Mouse (Mus musculus) right cerebral cortex, adult 18-20 months (tissue): ENCODE measurements around the gene Tsr2.

ENCODE experiments used
- DNase-seq: peaks from one replicate; pipeline ENCODE4 v3.0.0; 2022; ENCODE audit warnings: mixed read lengths

The Tsr2 gene

DNA sequence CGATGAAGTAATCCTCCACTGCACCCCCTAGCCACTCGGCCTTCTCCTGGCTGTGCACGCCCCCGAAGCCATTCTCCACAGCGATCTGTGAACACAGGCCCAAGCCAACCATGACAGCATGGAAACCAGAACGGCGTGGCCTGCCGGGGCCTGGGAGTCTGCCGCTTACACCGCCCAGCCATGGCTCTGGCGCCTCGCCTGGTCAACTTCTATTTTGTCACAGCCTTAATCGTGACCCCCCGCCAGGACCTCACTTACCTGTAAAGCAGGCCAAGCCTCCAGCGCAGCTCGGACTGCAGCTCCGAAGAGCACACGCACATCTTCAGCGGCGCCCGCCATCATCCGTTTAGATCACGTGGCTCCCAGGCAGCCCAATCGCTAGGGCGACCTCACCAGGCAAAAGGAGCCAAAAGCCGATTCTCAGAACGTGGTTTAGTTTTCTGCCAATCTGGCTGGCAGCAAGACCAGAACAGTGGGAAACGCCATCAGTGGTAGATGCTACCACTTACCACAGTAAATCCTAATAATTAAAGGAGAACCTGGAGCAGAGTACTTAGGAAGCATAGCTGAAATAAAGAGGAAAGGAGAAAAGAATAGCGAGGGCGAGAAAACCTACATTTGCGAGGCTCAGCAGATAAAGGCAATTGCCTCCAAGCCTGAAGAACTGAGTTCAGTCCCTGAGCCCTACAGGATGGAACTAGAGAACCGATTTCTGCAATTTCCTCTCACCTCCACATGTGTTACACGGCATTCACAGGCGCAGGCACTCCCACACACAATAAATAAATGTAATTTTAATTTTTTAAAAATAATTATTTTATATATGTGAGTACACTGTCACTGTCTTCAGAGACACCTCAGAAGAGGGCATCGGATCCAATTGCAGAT lies at the start of gene Tsr2:
Tsr2 (minus strand) TSS at position 373 of the 888 bp plus-strand sequence.
- peak; percentile 80 for DNase-seq

DNA sequence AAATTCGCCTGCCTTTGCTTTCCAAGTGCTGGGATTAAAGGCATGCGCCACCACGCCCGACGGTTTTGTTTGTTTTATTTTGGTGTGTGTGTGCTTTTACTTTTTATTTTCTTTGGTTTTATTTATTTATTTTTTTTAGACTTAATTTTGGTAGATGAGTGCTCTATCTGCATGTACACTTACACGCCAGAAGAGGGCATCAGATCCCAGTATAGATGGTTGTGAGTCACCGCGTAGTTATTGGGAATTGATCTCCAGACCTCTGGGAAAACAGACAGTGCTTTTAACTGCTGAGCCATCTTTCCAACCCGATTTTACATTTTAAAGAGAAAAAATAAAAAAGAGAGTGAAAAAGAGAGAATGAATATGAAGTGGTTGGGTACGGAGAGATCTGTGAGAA lies 36.4 kb upstream of the Tsr2 start:
- DNase-seq: peak; percentile 1

DNA sequence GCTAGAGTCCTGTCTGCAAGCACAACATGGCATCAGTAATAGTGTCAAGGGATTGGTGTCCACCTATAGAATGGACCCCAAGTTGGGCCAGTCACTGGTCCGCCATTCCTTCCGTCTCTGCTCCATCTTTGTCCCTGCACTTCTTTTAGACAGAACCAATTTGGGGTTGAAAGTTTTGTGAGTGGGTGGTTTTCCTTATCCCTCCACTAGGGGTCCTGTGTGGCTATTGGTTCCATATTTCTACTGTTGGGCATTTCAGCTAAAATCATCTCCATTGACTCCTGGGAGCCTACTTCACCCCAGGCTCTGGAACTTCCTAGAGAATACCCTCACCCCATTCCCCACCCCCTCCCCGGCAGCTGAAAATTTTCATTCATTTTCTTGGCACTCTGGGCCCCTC lies 34.1 kb upstream of the Tsr2 start:
- no peak for DNase-seq

DNA sequence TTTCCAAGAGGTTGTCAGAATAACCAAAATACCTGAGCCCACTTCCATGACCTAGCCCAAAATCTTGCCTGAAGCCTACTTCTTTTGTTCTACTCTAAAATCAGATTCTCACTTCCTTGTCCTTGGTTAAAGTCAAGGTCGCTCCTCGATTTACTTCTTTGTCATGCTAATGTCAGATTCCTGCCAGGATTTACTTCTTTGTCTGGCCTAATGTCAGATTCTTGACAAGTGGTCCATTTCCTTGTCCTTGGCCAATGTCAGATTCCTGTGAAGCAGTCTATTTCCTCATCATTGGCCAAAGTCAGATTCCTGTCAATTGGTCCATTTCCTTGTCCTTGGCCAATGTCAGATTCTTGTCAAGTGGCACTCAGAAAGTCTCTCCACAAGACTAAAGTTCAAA lies 27.6 kb upstream of the Tsr2 start:
- no peak for DNase-seq

DNA sequence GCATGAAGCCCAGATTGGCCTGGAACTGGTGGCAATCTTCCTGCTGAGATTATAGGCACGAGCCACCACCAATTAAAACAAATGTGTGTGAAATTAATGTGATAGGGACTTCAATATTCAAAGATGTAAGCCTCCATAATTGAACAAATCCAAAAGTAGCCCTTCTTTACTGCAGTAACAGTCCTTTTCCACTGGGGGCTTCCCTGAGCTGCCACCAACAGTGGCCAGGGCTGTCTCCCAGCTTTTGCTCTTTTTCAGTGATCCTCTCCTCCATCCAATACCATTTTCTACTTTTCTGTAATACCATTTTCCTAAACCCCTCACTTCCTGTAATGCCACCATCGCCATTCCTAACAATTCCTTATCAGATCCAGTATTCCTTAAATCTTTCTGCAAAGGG lies 21.1 kb upstream of the Tsr2 start:
- DNase-seq: peak; percentile 1

DNA sequence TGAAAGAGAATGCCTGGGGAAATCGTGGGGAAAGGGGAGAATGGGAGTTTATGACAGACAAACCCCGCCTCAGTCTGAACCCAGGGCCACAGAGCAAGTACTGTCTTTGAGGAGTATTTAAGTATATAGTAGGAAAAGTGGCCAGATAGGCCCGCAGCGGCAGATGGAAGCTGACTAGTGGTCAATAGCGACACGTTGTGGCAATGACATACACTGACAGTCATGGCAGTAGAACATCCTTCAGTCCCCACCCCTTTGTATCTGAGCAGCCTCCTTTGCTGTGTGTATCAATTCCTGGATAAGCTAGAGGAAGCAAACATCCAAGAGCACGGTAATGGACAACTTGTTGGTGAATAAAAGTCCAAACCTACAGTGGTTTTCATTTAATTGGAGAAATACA lies 20.5 kb upstream of the Tsr2 start:
- peak; percentile 9 for DNase-seq

DNA sequence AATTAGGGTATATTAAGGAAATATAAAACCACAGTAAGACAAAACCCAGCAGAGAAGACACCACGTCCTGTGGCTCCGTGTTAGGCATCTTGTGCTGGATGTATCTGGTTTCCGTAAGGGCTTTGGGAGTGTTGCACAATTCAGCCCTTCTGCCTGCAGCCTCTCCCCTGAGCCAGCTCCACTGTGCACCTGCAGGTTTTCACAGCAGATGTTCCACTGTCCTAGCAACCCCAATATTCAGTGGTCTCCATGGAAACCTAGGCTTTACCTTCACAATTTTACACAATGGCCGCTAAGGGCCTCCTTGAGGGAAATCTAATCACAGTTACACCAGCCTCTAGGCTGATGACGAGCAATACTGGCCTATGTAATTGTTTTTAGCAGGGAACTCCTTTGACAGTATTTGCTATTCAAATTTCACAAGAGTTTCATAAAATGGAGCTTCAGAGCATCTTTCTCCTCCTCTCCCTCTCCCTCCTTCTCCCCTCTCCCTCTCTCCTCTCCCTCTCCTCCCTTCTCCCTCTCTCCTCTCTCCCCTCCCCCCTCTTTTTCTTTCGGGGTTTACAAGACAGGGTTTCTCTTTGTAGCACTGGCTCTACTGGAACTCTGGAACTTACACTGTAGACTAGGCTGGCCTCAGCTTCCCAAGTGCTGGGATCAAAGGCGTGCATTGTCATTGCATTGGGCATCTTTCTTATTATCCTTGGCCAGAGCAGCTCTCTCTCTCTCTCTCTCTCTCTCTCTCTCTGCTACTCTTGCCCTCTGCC lies 11.1 kb upstream of the Tsr2 start:
- no peak for DNase-seq

DNA sequence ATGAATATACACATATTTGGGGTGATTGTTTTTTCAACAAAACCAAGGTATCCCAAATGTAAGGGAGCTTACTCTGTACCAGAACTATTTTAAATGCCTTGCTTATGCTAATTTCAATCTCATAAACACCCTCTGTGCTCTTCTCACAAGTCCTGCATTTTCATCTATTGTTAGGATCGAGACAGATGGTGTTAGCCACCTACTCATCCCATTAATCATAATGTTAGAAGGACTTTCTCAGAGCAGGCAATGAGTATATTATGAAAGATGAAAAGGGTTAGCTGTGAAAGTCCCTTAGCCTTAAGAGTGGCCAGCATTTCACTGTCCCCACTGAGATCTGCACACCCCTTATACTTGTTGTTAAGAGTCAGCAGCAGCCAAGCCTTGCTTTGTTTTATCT lies 8.9 kb downstream of the Tsr2 start:
- peak; percentile 28 for DNase-seq

DNA sequence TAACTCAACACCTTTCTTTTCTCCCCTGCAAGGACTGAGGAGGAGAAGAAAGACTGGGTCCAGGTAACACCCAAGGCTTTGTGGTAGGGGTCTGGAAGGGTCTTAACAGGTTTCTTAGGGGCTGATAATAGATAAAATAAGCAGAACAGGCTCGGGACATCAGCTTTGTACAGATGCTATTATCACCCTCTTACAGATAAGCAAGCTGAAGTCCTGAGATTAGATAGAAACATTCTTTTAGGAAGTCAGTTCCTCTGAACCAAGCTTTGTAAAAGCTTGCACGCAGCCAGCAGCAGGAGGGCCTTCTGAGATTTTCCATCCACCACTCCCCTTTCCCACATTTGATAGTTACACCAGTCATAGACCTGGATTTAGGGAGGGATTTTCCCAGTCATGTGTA lies 10.7 kb downstream of the Tsr2 start:
- no peak for DNase-seq

DNA sequence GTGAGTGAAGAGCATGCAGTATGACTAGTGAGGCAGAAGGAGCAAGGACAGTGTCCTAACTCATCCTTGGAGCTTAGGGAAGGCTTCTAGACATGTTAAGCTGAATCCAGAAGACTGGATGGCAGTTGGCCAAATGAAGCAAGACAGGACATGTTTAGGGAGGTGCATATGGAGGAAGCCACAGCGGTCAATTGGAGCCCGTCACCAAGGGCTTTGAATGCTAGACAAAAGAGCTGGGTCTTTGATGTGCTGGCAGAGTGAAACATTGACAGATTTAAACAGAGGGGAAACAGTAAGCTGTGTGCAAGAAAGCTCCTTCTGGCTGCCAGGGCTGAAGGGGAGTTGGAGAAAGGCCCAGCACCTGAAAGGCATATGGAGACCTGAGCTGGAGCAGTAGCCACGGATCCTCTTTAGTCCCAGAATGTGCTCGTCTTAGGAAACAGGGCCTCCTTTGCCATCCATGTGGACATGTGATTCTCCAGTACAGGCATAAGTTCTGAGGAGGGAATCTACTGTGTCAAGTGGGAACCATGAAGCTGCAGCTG lies 19.3 kb downstream of the Tsr2 start:
- no peak for DNase-seq

DNA sequence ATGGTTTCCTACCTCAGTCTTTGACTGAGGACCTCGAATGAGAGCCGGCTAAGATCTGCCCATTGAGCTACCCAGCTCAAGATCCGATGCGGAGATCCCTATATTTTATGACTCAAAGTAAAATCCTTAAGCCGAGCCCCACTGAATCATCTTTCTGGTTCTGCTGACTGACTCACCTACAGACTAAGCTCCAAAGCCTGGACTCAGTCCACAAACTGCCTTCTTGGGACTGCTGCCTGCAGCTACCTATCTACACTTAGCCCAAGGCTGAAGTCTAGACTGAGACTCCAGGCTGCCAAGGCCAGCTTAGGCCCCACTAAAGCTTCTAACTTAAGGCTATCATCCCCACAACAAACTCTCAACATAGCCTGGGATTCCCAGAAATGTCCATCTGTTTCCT lies 20.3 kb downstream of the Tsr2 start:
- DNase-seq: no peak

DNA sequence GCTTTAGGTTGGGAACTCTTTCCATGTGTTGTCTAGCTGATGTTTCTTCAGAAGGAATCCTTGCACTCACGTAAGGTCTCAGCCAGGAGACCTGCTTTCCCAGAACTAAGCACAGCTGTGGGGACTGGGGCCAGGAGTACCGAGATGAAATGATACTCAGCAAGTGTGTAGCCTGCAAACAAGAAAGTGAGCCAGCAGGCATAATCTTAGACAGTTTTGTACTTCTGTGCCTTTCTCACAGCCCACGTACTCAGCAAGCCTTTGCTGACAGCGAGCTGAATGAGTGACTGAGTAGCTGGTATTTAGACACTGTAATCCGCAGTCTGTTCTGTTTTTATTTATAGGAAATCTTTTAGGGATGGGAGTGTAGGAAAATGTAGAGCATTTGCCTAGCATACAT lies 28.5 kb downstream of the Tsr2 start:
- DNase-seq: peak; percentile 26

DNA sequence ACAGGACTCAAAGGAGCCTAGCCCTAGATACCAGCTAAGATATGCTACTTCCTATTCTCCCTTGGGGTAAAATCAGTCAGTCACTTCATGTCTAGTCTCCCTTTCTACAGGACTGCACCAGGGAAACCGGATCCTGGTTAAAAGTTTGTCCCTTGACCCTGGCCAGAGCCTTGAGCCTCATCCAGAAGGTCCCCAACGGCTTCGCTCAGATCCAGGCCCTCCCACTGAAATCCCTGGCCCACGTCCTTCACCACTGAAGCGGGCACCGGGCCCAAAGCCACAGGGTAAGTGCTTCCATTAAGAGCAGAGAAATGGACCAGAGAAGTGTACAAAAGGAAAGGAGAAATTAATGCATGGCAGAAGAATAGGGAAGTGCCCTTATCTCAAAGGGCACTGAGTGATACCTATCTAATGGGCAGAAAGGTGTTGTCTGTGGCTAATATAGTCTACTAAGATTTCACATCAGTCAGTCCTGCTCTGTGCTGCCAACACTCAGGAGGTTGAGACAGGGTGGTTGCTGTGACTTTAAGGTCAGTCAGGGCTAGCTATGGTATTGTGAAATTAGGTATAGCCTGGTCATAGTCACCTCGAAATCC lies 30.2 kb downstream of the Tsr2 start:
- no peak for DNase-seq

DNA sequence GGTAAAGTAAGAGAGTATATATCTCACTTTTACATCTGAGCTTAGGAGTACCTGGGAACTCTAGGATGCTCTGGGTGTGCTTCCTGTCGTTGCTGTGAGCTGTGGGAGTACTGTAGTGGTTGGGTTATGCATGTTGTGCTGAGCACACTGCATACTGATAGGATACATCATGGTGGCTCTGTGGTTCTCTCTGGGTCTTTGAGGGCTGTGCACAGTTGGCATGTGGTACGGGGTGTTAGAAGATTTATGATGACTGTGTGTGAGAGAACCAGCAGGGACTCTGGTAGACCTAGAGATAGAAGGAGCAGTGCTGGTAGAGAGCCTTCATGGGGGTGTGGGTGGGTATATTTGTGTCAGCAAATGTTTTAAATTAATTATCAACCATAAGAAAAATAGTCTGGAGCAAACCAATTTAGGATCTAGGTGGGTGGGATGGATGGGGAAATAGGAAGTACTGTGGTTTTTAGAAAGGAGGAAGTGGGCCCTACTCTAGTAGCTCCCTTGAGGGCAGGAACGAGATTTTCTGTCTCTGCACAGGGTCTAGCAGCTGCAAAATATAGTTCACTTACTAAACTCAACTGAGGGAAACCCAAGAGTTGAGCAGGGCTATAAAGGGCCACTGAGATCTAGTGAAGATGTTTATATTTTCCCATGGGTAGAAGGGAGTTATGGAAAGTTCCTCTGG lies 34.6 kb downstream of the Tsr2 start:
- no peak for DNase-seq

DNA sequence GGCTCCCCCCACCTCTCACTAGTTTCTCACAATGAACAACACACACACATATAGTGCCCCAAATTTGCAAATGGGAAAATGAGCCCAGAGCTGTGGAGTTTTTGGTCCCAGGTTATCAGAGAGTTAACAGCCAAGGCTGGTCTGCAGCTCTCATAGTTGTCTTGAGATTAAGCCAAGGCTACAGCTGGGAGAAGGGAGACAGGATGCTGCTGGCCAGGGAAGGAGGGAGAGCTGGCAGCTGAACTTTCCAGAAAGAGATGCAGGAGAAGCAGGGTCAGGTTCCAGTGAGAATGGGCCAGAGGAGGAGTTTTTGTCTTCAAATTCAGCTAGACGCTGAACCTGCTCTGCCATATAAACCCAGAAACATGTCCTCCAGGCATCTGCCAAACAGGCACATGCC lies 37.0 kb downstream of the Tsr2 start:
- DNase-seq: no peak

DNA sequence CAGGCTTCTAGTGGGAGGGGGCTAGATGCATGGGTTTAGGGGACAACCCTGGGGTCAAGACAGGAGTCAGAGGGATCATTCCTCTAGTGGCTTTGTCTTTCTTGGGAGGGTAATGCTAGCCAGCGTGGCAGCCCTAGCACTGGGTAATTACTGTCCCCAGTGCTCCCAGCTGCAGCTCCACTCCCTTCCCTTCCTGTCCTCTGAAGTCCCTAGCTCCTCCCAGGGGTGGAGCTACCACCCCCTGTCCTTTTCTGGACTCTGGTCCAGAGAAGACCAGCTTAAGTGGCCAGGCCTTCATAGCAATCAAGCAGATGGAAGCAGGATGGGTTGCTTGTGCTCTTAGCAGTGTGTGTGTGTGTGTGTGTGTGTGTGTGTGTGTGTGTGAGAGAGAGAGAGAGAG lies 40.8 kb downstream of the Tsr2 start:
- DNase-seq: no peak

DNA sequence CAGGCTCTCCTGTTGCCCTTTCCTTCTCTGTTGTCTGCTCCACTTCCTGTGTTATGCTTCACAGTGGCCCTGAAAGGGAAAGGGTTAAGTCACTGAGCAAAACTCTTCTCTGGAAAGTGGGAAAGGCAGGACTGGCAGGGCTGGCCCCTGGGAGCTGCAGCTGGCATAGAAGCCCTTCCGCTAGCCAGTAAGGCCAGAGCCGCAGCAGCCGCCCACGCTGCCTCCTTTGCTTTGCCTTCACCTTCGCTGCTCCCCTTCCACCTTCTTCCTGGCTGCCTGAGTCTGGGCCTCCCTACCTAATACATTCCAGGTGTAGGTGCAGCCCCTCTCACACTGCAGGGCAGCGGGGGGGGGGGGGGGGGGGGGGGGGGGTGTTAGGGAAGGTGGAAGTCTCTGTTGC lies 41.9 kb downstream of the Tsr2 start:
- DNase-seq: no peak

DNA sequence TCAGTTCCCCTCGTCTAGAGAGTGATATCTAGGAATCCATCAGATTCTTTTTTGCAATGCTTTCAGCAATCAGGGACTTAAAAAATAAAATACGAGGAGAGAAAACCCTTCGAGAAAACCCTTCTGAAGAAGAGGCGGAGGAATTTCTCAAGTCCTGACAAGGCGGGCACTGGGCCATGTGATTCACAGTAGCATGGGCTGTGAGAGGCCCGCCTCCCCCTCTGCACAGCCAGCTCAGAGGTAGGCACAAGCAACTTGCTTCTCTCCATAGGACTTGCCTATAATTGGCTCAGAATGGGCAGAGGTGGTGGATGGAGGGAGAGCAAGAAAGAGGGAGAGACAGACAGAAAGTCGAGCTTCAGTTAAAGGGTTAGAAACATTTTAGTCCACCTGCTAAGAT lies 46.0 kb downstream of the Tsr2 start:
- DNase-seq: peak; percentile 75

DNA sequence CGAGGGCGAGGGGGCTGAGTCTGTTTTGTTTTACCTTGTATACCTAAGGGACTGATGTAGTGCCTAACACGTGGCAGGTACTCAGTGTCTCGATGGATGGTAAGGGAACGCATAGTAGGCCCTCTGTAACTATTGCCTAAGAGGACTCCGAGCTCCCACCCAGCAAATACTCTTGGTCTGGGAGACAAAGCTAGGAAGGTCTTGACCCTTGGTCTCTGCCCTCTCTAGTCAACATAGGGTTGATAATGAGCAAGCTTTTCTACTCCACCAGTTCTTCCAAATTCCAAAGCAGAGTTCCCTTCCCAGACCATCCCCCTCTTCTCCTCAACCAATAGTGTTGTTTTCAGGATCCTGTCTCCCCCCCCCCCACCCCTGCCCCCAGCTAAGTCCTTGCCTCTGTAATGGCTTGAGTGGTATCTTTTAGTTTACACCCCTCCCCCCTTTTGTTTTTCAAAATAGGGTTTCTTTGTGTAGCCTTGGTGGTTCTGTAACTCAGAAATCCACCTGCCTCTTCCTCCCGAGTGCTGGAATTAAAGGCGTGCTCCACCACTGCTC lies 46.6 kb downstream of the Tsr2 start:
- no peak for DNase-seq

DNA sequence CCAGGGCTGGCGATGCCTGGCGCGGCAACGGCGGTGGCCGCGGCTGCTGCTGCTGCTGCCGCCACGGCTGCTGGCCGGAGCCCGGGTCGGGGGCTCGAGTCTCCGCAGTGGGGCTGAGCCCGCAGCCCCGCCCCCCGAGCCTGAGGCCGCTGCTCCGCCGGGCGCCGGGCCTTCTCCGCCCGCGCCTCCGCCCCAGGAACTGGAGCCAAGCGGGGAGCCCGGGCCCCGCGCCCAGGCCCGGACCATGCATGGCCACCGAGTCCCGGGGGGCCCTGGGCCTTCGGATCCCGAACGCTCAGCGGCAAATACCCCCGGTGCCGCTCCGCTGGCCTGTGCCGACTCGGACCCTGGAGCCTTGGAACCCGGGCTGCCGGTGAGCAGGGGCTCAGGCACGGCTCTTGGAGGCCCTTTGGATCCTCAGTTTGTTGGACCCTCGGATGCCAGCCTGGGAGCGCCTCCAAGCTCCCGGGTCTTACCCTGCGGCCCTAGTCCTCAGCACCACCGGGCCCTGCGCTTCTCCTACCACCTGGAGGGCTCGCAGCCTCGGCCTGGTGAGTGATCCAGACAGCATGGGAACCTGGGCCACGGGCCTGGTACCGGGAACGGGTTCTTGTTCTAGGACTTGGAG lies 48.8 kb downstream of the Tsr2 start:
- no peak for DNase-seq

DNA sequence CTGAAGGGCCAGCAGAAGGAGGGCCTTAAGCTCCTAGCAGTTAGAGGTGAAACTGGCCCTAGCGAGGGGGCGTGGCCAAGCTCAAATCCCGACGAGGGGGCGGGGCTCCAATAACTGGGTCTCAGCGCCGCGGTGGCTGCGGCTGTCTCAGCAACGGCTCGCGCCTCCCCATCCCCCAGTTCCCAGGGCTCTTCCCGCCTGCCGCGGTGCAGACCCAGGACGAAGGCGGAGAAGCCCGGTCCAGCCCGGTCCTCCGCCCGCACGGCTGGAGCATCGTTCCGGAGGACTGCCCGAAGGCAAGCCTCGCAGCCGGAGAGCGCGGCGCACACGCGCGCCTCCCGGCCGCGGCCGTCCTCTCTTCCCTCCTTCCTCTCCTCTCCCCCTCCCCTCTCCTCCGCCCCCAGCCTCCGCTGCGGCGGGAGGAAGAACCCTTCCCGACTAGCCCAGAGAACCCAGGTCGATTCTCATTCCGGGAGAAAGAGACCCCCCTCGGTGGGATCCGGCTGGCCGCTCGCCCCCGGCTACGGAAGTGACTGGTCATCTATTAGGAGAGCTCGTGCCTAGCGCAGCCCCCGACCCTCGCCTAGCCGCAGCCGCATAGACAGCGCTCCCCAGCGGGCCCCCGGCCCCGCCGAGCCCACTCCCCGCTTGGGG lies 49.4 kb downstream of the Tsr2 start:
- peak; percentile 79 for DNase-seq

DNA sequence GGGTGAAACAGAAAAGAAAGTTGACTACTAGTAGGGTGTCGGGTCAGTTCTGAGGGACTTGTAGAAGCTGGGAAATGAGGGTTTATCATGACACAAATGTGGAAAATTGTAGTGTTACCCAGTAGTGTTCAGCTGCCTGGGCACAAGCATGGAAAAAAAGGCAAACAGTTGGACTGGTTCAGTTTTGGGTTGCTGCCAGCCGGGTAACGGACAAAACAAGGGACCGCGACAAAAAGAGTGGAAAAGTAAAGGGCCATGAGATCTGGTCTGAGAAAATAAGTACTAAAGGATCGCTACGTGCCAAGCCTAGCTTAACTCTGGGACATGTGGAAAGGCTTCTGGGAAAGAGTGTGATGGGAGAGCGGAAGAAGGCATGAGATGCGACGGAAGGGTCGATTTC lies 50.0 kb downstream of the Tsr2 start:
- DNase-seq: no peak
